Mouse (Mus musculus): ENCODE measurements around the gene Clic1.

DNA sequence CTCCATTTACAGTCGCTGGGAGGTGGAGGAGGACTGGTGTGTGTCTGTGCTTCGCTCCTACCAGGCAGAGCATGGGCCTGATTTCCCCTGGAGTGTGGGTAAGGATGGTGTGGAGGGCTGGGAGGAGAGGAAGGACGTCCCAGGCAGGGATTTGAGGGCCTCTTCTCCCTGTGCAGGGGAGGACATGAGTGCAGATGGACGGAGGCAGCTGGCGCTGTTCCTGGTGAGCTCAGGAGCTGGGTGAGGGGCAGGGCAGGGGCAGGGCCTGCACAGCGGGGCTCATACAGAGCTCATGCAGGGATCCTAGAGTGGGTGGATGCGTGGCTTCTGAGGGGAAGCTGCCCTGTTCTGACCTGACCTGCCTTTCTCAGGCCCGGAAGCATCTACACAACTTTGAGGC, 52.5 kb downstream of the Clic1 start:
- TF ChIP-seq BHLHE40 (IDR thresholded peaks at IDR 0.05; ENCODE audit: low read depth, low read length) (no peak), EP300 (IDR thresholded peaks at IDR 0.05; ENCODE audit: low read length) (no peak), CHD1 (IDR thresholded peaks at IDR 0.05; ENCODE audit: low read depth, low read length) (no peak), CTCF (conservative IDR thresholded peaks at IDR 0.05 in 1 of 2, IDR thresholded peaks at IDR 0.05 in 1 of 2; ENCODE audit: low read depth in 2 of 2, low read length in 2 of 2) (no peak), POLR2A (IDR thresholded peaks at IDR 0.05; ENCODE audit: low read depth, low read length) (no peak), GABPA (IDR thresholded peaks at IDR 0.05; ENCODE audit: insufficient replicate concordance, low read depth, low read length) (no peak), IRF4 (IDR thresholded peaks at IDR 0.05; ENCODE audit: low read depth, low read length) (no peak), SMC3 (IDR thresholded peaks at IDR 0.05; ENCODE audit: low read depth, low read length) (no peak), RAD21 (IDR thresholded peaks at IDR 0.05; ENCODE audit: low read depth, low read length) (no peak), JUN (IDR thresholded peaks at IDR 0.05; ENCODE audit: insufficient read depth, low read depth, low read length) (no peak)
